Mouse (Mus musculus): ENCODE data around the gene Defb19. TPM values are rescaled to one million over a fixed set of nuclear protein-coding genes. Genes with fewer than 3 reads are reported as not detected.

Defb19 gene
- 10 to 100 TPM in 1 of 2 experiments, 1 to 10 TPM in 1; 8.3 to 10.2 TPM for total RNA-seq (2021)
- long read RNA-seq, experiment 1, transcript Defb19-201 (2 exons, 394 nt) = major isoform, 6 of 6 reads
- long read RNA-seq, experiment 1, partial matches to known transcripts = 0 of 6 reads
- long read RNA-seq, experiment 1, other reads (novel, unspliced or antisense) = 0 of 6 reads
- long read RNA-seq, experiment 2, partial matches to known transcripts = 0 of 1 reads
- long read RNA-seq, experiment 2, other reads (novel, unspliced or antisense) = 0 of 1 reads

DNA sequence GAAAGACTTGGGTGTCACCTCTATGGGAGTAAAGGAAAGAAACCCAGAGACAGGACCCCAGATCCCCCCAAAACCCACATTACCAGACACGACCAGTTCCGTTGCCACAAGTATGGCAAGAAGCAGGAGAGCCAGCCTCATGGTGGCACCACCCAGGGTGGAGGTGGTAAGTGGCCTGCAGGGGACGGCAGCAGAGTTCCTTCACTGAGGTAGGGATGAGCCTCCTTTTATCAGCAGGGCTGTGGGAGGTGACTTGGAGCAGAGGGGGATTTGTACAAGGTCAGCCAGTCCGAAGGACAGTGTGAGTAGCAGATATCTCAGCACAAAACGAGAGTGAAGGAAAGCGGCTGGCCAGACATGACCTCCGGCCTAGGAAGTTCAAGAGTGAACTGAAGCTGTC is at the start of gene Defb19:
Gene Defb19 (minus strand): TSS at position 206 of the 400 bp plus-strand sequence.
- no peak for DNase-seq (ENCODE audit: low spot score in 2 of 2)

DNA sequence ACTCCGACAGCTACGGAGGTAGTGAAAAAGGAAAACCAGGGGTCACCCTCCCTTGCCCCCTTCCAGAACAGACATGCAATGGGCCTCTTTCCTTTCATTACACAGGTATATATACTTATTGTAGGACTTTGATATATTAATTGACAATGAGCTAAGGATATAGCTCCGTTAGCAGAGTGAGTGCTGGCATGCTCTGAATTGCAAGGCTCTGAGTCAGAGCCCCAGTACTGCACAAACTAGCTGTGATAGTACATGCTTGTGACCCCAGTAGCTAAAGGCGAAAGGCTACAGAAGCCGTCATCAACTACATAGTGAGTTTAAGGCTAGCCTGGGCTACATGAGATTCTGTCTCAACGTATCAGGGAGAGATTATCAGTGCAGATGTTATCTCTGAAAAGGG is 49.8 kb upstream of the Defb19 start:
- DNase-seq (ENCODE audit: low spot score in 2 of 2) = no peak

GRCm38 (mm10) chr2:152629239-152629638 is 49.1 kb upstream of the Defb19 start:
- DNase-seq (ENCODE audit: low spot score in 2 of 2) = no peak

GRCm38 (mm10) chr2:152628066-152628465 is 48.0 kb upstream of the Defb19 start:
- no peak for DNase-seq (ENCODE audit: low spot score in 2 of 2)

- DNase-seq (ENCODE audit: low spot score in 2 of 2) = no peak
These were observed 46.9 kb upstream of the Defb19 start, which contains the start of gene Rem1 for GRCm38 (mm10) chr2:152626774-152627591. Gene Rem1, plus strand, starts transcription at chr2:152626951.

DNA sequence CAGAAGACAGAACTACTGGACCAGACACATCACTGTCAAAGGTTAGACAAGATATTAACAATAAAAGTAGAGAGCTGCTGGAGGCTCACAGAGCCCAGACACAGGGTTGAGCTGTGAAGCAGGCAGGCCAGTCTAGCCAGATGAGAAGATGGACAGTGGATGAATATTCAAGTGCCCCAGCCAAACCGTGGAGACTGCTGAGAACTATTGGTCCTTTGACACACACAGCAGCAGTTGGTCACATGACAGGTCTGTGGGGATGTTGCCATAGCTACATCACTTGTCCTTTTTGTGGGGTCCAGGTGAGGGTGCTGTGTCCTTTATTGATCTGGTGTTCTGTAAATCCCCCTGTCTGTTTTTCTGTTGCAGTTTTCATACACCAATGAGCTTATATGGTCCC is 45.1 kb upstream of the Defb19 start:
- no peak for DNase-seq (ENCODE audit: low spot score in 2 of 2)

DNA sequence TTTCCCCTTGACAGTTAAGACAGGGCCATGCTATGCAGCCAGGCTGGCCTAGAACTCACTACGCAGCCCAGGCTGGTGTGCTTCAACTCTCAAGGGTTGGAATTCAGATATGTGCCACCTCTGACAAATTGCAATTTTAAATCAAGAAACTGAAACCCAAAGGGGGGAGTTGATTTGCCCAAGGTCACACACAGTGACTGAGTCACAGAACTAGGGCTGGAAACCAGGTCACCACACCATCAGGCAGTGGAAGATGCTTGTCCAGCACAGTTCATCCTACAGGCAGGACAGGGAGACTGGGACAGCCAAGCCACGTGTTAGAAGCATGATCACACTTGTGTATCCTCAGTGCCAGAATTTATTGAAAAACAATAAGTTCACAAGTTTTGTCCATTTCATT is 44.5 kb upstream of the Defb19 start:
- no peak for DNase-seq (ENCODE audit: low spot score in 2 of 2)

GRCm38 (mm10) chr2:152622953-152623352 is 42.8 kb upstream of the Defb19 start, which contains the start of gene Defb25:
Gene Defb25, minus strand, starts transcription at chr2:152623053.
- DNase-seq (ENCODE audit: low spot score in 2 of 2) = no peak

DNA sequence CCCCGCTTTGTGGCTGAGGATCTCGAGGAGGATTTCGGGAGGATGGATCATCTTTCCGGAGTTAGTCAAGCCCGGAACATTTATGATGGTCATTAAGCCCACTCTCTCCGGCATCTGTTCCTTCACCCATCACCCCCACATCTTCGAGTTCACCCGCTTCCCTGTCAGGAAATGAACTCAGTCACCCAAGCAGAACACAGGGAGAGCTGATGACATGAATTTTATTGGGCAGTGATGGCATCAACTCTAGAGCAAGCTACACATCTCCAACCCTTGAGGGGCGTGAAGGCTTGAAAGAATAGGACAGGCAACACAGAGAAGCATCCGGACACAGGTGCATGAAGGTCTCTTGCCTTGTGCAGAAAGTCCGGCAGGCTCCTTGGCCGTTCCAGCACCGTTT is 42.0 kb upstream of the Defb19 start:
- no peak for DNase-seq (ENCODE audit: low spot score in 2 of 2)

DNA sequence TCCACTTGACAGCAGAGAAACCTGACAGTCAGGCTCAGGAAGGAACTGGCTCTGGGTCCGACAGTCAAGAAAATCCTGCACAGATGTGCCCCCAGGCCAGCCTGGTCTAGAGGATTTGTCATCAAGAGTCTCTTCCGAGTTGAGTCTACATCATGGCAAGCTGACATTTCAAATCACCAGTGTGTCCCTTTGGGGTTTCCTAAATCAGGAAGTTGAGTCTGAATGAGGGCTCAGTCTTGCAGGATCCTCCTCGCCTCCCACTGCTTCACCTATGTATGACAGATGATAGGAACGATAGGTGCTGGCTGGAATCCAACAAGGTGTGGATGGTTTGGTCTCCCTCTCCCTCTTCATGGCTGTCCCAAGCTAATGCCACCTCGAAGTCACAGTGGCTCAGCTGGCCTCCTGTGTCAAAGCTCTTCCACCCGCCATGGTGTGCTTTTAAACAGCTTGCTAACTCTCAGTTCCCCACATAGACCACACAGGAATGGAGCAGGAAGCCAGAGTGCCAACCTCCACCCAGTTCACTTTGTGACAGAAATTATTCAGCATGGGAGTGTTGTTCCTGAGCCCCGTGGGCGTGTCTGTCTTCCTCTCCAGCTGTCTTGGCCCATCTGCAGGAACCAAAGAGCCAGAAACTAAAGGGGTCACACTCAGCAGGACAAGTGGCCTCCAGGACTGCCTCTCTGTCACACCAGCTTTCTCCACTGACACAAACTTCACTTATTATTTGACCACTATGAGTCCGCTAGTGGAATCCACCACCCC is 40.4 kb upstream of the Defb19 start:
- no peak for DNase-seq (ENCODE audit: low spot score in 2 of 2)

DNA sequence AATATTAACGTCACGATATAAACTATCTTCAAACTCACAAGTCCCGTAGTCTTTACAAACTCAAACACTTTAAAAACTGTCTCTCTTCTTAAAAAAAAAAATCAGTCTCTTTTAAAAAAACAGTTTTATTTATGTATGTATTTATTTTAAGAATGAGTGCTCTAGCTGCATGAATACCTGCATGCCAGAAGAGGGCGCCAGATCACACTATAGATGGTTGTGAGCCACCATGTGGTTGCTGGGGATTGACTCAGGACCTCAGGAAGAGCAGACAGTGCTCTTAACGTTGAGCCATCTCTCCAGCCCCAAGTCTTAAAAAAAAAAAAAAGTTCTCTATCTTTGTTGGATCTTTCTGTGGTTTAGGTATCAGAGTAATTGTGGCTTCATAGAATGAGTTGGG is 37.3 kb upstream of the Defb19 start:
- no peak for DNase-seq (ENCODE audit: low spot score in 2 of 2)

DNA sequence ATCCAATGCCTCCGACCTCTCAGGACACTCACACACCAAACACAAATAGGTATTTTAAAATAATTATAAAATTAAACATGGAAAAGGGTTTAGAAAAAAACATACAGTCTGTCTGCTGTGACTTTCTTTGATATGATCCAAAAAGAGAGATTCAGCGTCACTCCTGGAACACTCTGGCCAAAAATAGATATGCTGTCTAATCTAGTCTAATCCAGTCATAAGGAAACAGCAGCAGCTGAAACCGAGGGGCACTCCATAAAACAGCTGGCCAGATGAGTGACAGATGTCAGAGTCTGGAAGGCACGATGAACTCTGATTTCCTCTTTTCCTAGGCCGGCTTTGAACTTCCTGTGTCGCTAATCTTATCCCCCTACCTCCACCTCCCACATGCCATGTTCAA is 36.4 kb upstream of the Defb19 start:
- no peak for DNase-seq (ENCODE audit: low spot score in 2 of 2)

GRCm38 (mm10) chr2:152615563-152615962 is 35.5 kb upstream of the Defb19 start:
- no peak for DNase-seq (ENCODE audit: low spot score in 2 of 2)

DNA sequence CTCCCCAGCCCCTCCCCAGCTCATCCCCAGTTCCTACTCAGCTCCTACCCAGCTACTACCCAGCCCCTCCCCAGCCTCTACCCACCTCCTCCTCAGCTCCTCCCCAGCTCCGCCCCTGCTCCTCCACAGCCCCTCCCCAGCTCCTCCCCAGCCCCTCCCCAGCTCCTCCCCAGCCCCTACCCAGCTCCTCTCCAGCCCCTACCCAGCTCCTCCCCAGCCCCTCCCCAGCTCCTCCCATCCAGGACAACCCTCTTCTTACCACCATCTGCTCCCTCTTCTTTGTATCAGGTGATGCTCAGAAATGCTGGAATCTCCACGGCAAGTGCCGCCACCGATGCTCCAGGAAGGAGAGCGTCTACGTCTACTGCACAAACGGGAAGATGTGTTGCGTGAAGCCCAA is 32.1 kb upstream of the Defb19 start:
- no peak for DNase-seq (ENCODE audit: low spot score in 2 of 2)

- no peak for DNase-seq (ENCODE audit: low spot score in 2 of 2)
These were observed 28.6 kb upstream of the Defb19 start for GRCm38 (mm10) chr2:152608719-152609118.

DNA sequence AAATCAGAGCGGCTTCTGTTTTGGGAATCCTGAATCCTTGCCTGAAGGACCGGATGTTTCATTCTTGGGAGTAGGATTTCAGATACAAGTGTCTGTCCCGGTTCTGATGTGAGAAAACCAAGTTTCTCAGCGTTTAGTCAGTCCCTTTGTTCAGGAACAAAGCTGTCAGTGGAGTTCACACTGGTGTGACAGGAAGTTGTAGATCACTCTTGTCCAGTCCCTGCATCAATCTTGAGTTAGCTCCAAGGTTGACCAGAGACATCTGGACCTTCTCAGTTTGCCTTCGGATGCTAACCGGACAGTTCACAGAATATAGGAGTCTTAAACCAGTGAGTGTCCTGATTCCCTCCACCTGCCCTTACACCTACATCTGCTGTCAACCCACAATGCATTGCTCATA is 27.6 kb upstream of the Defb19 start:
- DNase-seq (ENCODE audit: low spot score in 2 of 2) = no peak

- peak; percentile 54 to 60 for DNase-seq (ENCODE audit: low spot score in 2 of 2)
These were observed 23.9 kb upstream of the Defb19 start, which contains the start of gene Defb36 for GRCm38 (mm10) chr2:152604057-152604456. Gene Defb36, plus strand, starts transcription at chr2:152604327.

GRCm38 (mm10) chr2:152601275-152601960 is 21.3 kb upstream of the Defb19 start:
- DNase-seq (ENCODE audit: low spot score in 2 of 2) = no peak

DNA sequence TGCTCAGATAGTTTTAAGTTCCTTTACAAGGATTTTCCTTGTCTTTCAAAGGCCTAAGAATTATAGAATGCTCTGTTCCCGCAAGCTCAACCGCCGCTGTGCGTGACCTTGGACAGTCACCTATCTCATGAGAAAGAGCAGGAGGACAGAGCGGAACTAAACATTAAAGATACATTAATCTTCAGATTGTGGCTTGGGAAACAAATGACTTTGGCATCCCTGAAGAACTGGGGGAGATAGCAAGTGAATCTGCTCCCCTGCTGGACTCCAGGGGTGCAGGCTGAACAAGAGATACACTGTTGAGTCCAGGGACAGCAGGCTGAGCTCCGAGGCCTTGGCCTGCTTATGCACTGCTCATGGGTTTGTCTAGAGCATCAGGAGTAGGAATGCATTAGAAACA is 20.0 kb upstream of the Defb19 start:
- DNase-seq (ENCODE audit: low spot score in 2 of 2) = no peak

GRCm38 (mm10) chr2:152599299-152599698 is 19.2 kb upstream of the Defb19 start, which contains the start of gene Defb45:
Gene Defb45, minus strand, starts transcription at chr2:152599399.
- DNase-seq (ENCODE audit: low spot score in 2 of 2) = no peak

DNA sequence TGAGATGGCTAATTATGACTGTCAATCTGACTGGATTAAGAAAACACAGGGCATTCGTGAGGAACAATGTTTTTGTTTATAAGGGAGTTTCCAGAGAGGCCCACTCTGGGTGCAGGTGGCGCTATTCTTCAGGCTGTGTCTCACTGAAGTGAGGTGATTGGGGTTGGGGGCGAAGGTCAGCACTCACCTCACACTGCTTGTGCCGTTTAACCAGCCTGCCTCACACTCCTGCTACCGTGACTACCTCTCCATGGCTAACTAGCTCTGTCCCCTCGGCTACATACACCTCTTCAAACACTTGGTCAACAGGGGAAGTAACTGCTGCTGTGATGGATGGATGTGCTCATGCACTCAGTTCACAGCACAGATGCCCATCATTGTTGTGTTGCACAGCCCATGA is 8.9 kb upstream of the Defb19 start:
- no peak for DNase-seq (ENCODE audit: low spot score in 2 of 2)

All from adrenal gland, postnatal 4 days (tissue).